Mouse (Mus musculus) ES-E14 (cell line): Measurements from ENCODE around the gene Wipf1.

ENCODE experiments used
- CHD2 ChIP-seq: IDR thresholded peaks from 2 replicates; pipeline ENCODE4 v1.6.1; 2014; ENCODE audit warnings: mild to moderate bottlenecking, low read depth, low read length, inconsistent platforms
- HCFC1 ChIP-seq: IDR thresholded peaks from 2 replicates; pipeline ENCODE4 v1.6.1; 2012; ENCODE audit warnings: low read length, inconsistent platforms, borderline replicate concordance; ENCODE audit not compliant: insufficient read depth
- MAFK ChIP-seq: IDR thresholded peaks from 2 replicates; pipeline ENCODE4 v1.6.1; 2014; ENCODE audit warnings: mild to moderate bottlenecking, low read depth, low read length, inconsistent platforms; ENCODE audit not compliant: insufficient read depth
- ZC3H11A ChIP-seq: IDR thresholded peaks from 2 replicates; pipeline ENCODE4 v1.6.1; 2012; ENCODE audit warnings: low read depth, mild to moderate bottlenecking, inconsistent platforms, low read length, borderline replicate concordance
- ZNF384 ChIP-seq: IDR thresholded peaks from 2 replicates; pipeline ENCODE4 v1.6.1; 2012; ENCODE audit warnings: low read depth, low read length, inconsistent platforms

DNA sequence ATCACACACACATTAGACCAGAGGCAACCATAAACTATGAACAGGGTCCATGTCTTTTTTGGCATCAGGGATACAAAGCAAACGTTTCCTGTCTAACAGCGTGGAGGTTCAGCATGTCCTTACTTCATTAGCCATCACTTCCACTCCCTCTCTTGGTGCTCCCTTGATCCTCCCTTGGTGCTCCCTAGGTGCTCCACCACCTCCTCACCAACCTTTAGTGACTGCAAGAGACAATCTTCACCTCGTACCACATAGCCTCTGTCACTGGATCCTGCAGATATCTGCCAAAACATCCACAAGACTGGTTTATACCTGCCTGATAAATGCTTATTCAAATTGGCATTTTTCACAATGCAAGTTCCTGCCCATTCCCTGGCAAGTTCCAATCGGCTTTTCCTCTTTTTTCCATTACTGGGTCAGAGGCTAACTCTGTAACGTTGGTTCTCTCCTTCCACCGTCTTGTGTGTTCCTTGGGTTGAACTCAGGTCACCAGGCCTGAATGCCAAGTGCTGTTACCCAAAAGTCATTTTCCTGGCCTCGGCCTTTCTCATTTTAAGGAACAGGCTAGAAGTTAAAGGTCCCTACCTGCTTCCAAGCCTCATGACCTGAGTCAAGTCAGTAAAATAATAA is 18.7 kb downstream of the Wipf1 start:
- TF ChIP-seq CHD2 (no peak), MAFK (no peak), ZNF384 (no peak), HCFC1 (no peak), ZC3H11A (no peak)
